Mouse (Mus musculus): ENCODE data around the gene Man1c1.

Man1c1 gene

GRCm38 (mm10) chr4:134586631-134587030, 117.5 kb downstream of the Man1c1 start:
- CTCF ChIA-PET, result interaction anchor here (0.7 kb wide), 2 partner anchors 12 to 373 kb away, joined by 3 to 4 read pairs; no protein-coding TSS in a partner anchor

GRCm38 (mm10) chr4:134586126-134586525, 118.0 kb downstream of the Man1c1 start:
- CTCF ChIA-PET, result no interaction called here

GRCm38 (mm10) chr4:134583513-134583912, 120.6 kb downstream of the Man1c1 start:
- CTCF ChIA-PET, result interaction anchor here (0.6 to 1.1 kb wide), 3 partner anchors 19 to 67 kb away, joined by 3 to 4 read pairs (median 3); no protein-coding TSS in a partner anchor

GRCm38 (mm10) chr4:134581365-134581764, 122.7 kb downstream of the Man1c1 start:
- CTCF ChIA-PET, result interaction anchor here (0.6 kb wide), 1 partner anchor 128 kb away, joined by 3 read pairs; no protein-coding TSS in a partner anchor

- CTCF ChIA-PET, result no interaction called here
Measured at GRCm38 (mm10) chr4:134580351-134581148, 123.5 kb downstream of the Man1c1 start.

- CTCF ChIA-PET, result no interaction called here
Measured at GRCm38 (mm10) chr4:134579620-134580019, 124.5 kb downstream of the Man1c1 start.

- CTCF ChIA-PET, result no interaction called here
Measured at GRCm38 (mm10) chr4:134579212-134579611, 124.9 kb downstream of the Man1c1 start.

- CTCF ChIA-PET, result interaction anchor here (0.5 kb wide), 1 partner anchor 14 kb away, joined by 4 read pairs; no protein-coding TSS in a partner anchor
Measured at GRCm38 (mm10) chr4:134578407-134578806, 125.7 kb downstream of the Man1c1 start.

GRCm38 (mm10) chr4:134577281-134577680, 126.8 kb downstream of the Man1c1 start:
- CTCF ChIA-PET, result no interaction called here

GRCm38 (mm10) chr4:134575486-134575885, 128.6 kb downstream of the Man1c1 start:
- CTCF ChIA-PET, result interaction anchor here (0.6 kb wide), 1 partner anchor 944 kb away, joined by 3 read pairs; no protein-coding TSS in a partner anchor

GRCm38 (mm10) chr4:134572449-134573300, 131.4 kb downstream of the Man1c1 start:
- CTCF ChIA-PET, result no interaction called here

GRCm38 (mm10) chr4:134570704-134571451, 133.2 kb downstream of the Man1c1 start:
- CTCF ChIA-PET, result interaction anchor here (0.6 kb wide), 1 partner anchor 133 kb away, joined by 4 read pairs; the partner anchor contains the start of gene Man1c1

GRCm38 (mm10) chr4:134569831-134570230, 134.3 kb downstream of the Man1c1 start:
- CTCF ChIA-PET, result interaction anchor here (0.6 kb wide), 2 partner anchors 14 to 533 kb away, joined by 3 to 6 read pairs; no protein-coding TSS in a partner anchor

GRCm38 (mm10) chr4:134569205-134569604, 134.9 kb downstream of the Man1c1 start:
- CTCF ChIA-PET, result no interaction called here

GRCm38 (mm10) chr4:134567377-134568226, 136.5 kb downstream of the Man1c1 start:
- CTCF ChIA-PET, result no interaction called here

- CTCF ChIA-PET, result no interaction called here
Measured at GRCm38 (mm10) chr4:134564093-134564492, 140.0 kb downstream of the Man1c1 start.

- CTCF ChIA-PET, result no interaction called here
Measured at GRCm38 (mm10) chr4:134563624-134564023, 140.5 kb downstream of the Man1c1 start.

- CTCF ChIA-PET, result no interaction called here
Measured at GRCm38 (mm10) chr4:134562014-134562413, 142.1 kb downstream of the Man1c1 start.

GRCm38 (mm10) chr4:134560699-134561098, 143.4 kb downstream of the Man1c1 start:
- CTCF ChIA-PET, result no interaction called here

GRCm38 (mm10) chr4:134559154-134559553, 144.9 kb downstream of the Man1c1 start:
- CTCF ChIA-PET, result no interaction called here

All from spleen, embryonic (tissue).